Mouse (Mus musculus) liver, adult 2 months (tissue): ENCODE data around the gene Cavin2. TPM values are rescaled to one million over a fixed set of nuclear protein-coding genes. Genes with fewer than 3 reads are reported as not detected.

Source experiments
- DNase-seq: peaks from one replicate; pipeline ENCODE4 v3.0.0-alpha.2; 2011; ENCODE audit warnings: low read depth, low spot score; ENCODE audit errors: extremely low read depth
- H3K27ac ChIP-seq: fragments of 200-500 bp; replicated peaks from 2 replicates; pipeline ENCODE4 v1.5.1; 2012; ENCODE audit warnings: low read depth, mild to moderate bottlenecking, control low read depth, inconsistent platforms, low read length; ENCODE audit not compliant: insufficient read depth
- H3K27me3 ChIP-seq: fragments of 200-500 bp; 2 replicates; pipeline ENCODE4 v1.6.1; 2012; ENCODE audit warnings: mild to moderate bottlenecking, moderate library complexity, low read length, inconsistent platforms; ENCODE audit not compliant: control insufficient read depth, insufficient read depth
- H3K36me3 ChIP-seq: fragments of 200-500 bp; 2 replicates; pipeline ENCODE4 v1.6.1; 2012; ENCODE audit warnings: low read length, inconsistent platforms; ENCODE audit not compliant: control insufficient read depth, insufficient read depth
- H3K4me1 ChIP-seq: fragments of 200-500 bp; 2 replicates; pipeline ENCODE4 v1.6.1; 2011; ENCODE audit warnings: low read length; ENCODE audit not compliant: control insufficient read depth, insufficient read depth
- H3K4me3 ChIP-seq: fragments of 200-500 bp; 2 replicates; pipeline ENCODE4 v1.5.1; 2011; ENCODE audit warnings: low read depth, mild to moderate bottlenecking, control low read depth, low read length, moderate library complexity; ENCODE audit not compliant: insufficient read depth
- H3K79me2 ChIP-seq: fragments of 200-500 bp; 2 replicates; pipeline ENCODE4 v1.6.1; 2012; ENCODE audit warnings: inconsistent platforms, mild to moderate bottlenecking, low read length, moderate library complexity; ENCODE audit not compliant: control insufficient read depth, insufficient read depth
- H3K9ac ChIP-seq: fragments of 200-500 bp; 2 replicates; pipeline ENCODE4 v1.6.1; 2012; ENCODE audit warnings: low read depth, mild to moderate bottlenecking, control low read depth, inconsistent platforms, low read length
- CTCF ChIP-seq: fragments of 200-500 bp; IDR thresholded peaks from 2 replicates; pipeline ENCODE4 v1.5.1; 2011; ENCODE audit warnings: low read depth, low read length, control low read depth
- POLR2A ChIP-seq: fragments of 200-500 bp; IDR thresholded peaks from 2 replicates; pipeline ENCODE4 v1.6.1; 2011; ENCODE audit warnings: low read length, control low read depth; ENCODE audit not compliant: insufficient read depth; ENCODE audit errors: extremely low read depth
- WGBS: fragments of 180-500 bp; shearing (Covaris S2); methylation state at CpG from one replicate; pipeline ENCODE4 v1.1.7; 2018; 5-methylcytosine and 5-hydroxymethylcytosine counted together
- polyA plus RNA-seq: library from polyadenylated mRNA; depleted of rRNA; stranded (reverse); fragments of >200 nt; gene quantifications from 2 replicates; pipeline ENCODE4 v1.2.3, GENCODE M21; 2012; rRNA removed
- total RNA-seq: library from RNA; depleted of rRNA; stranded (reverse); fragments of >200 nt; gene quantifications from 2 replicates; pipeline ENCODE4 v1.2.3, GENCODE M21; 2014; rRNA removed

Cavin2 gene
- total and polyA plus RNA-seq, 2 experiments = 5.9 to 17.6 TPM

- Histone ChIP-seq H3K27me3 (no peaks in the 10 kb centered on the region), H3K79me2 (no peaks in the 10 kb centered on the region), H3K9ac (no peak overlapping the region), H3K4me3 (no peak overlapping the region), H3K36me3 (no peaks in the 10 kb centered on the region), H3K4me1 (no peaks in the 10 kb centered on the region), H3K27ac (no peak overlapping the region)
- 94% methylated on average over 3 of the region's 3 CpGs for WGBS
- DNase-seq = no peak
- no peak for TF ChIP-seq POLR2A
- TF ChIP-seq CTCF = peak; percentile 12; the same call in 1 of the 2 replicates
Observed at GRCm38 (mm10) chr1:51347596-51347995, 58.7 kb downstream of the Cavin2 start.

- Histone ChIP-seq H3K36me3 (no peaks in the 10 kb centered on the region), H3K4me1 (no peaks in the 10 kb centered on the region), H3K27ac (no peak overlapping the region), H3K79me2 (no peaks in the 10 kb centered on the region), H3K4me3 (no peak overlapping the region), H3K9ac (no peak overlapping the region), H3K27me3 (no peaks in the 10 kb centered on the region)
- TF ChIP-seq CTCF (no peak), POLR2A (no peak)
- no peak for DNase-seq
- whole genome bisulfite sequencing = 90% methylated on average over 7 of the region's 7 CpGs
Observed at GRCm38 (mm10) chr1:51348631-51349030, 59.7 kb downstream of the Cavin2 start.

GRCm38 (mm10) chr1:51349291-51349967, 60.5 kb downstream of the Cavin2 start:
- WGBS = 70% methylated on average over 7 of the region's 7 CpGs
- no peak for TF ChIP-seq POLR2A
- no peak for TF ChIP-seq CTCF

More at GRCm38 (mm10) chr1:51349291-51349967, 60.5 kb downstream of the Cavin2 start:
- no peaks in the 10 kb centered on the region for H3K79me2 ChIP-seq
- no peak for DNase-seq
- H3K9ac ChIP-seq = no peak overlapping the region
- no peaks in the 10 kb centered on the region for H3K27me3 ChIP-seq
- no peak overlapping the region for H3K27ac ChIP-seq
- no peak overlapping the region for H3K4me3 ChIP-seq
- H3K36me3 ChIP-seq = no peaks in the 10 kb centered on the region
- no peaks in the 10 kb centered on the region for H3K4me1 ChIP-seq

Other genes starting within 250 kb of the Cavin2 start
- 17.1 and 25.5 TPM in 2 replicates for gene Nabp1, start 189.3 kb downstream of the Cavin2 start, total RNA-seq
- 5.0 and 5.7 TPM in 2 replicates for gene Nabp1, start 189.3 kb downstream of the Cavin2 start, polyA plus RNA-seq